Mouse (Mus musculus) kidney, adult 2 months (tissue): ENCODE measurements around the gene Tmem50b. TPM values are rescaled to one million over a fixed set of nuclear protein-coding genes. Genes with fewer than 3 reads are reported as not detected.
"Not testable (repeated sequence)": the region's sequence is repeated elsewhere in the genome, so short reads cannot be mapped to it uniquely, and the experiment has no call there.

Experiments
- DNase-seq: peaks from one replicate; pipeline ENCODE4 v3.0.0; 2021
- H3K27ac ChIP-seq: fragments of 200-500 bp; 2 replicates; pipeline ENCODE4 v1.5.1; 2012; ENCODE audit warnings: low read depth, low read length, control low read depth, inconsistent platforms; ENCODE audit not compliant: insufficient read depth
- H3K27me3 ChIP-seq: fragments of 200-500 bp; replicated peaks from 2 replicates; pipeline ENCODE4 v1.6.1; 2012; ENCODE audit warnings: mild to moderate bottlenecking, moderate library complexity, low read length, inconsistent platforms; ENCODE audit not compliant: control insufficient read depth, insufficient read depth
- H3K36me3 ChIP-seq: fragments of 200-500 bp; 2 replicates; pipeline ENCODE4 v1.6.1; 2012; ENCODE audit warnings: mild to moderate bottlenecking, moderate library complexity, low read length, inconsistent platforms; ENCODE audit not compliant: control insufficient read depth, insufficient read depth
- H3K4me1 ChIP-seq: fragments of 200-500 bp; 2 replicates; pipeline ENCODE4 v1.6.1; 2011; ENCODE audit warnings: low read length; ENCODE audit not compliant: control insufficient read depth, insufficient read depth
- H3K4me3 ChIP-seq: fragments of 200-500 bp; 2 replicates; pipeline ENCODE4 v1.5.1; 2011; ENCODE audit warnings: mild to moderate bottlenecking, low read depth, low read length, control low read depth; ENCODE audit not compliant: insufficient read depth
- CTCF ChIP-seq: fragments of 200-500 bp; conservative IDR thresholded peaks from 2 replicates; pipeline ENCODE4 v1.5.1; 2011; ENCODE audit warnings: low read depth, mild to moderate bottlenecking, control low read depth, low read length, moderate library complexity, mixed read lengths; ENCODE audit not compliant: insufficient read depth, insufficient read length
- POLR2A ChIP-seq: fragments of 200-500 bp; IDR thresholded peaks from one replicate; pipeline ENCODE4 v1.6.1; 2011; ENCODE audit warnings: low read depth, low read length, control low read depth
- WGBS: fragments of 180-500 bp; shearing (Covaris S2); methylation state at CpG from one replicate; pipeline ENCODE4 v1.1.7; 2018; 5-methylcytosine and 5-hydroxymethylcytosine counted together
- polyA plus RNA-seq: library from polyadenylated mRNA; depleted of rRNA; stranded (reverse); fragments of >200 nt; gene quantifications from 2 replicates; pipeline ENCODE4 v1.2.3, GENCODE M21; 2012; rRNA removed

Gene Tmem50b
- 39.2 and 40.7 TPM in 2 replicates for polyA plus RNA-seq

- H3K4me1 ChIP-seq, result peaks cover 5% of the 10 kb centered on the region; the same call in 1 of the 2 replicates
- peak; percentile 99 for DNase-seq
- TF ChIP-seq CTCF, result no peak
- no peak for TF ChIP-seq POLR2A
- H3K36me3 ChIP-seq, result no peaks in the 10 kb centered on the region
- WGBS, result under 1% methylated on average over 34 of the region's 34 CpGs
- peak within 1 kb of the TSS; percentile 62 for H3K27ac ChIP-seq
- H3K27me3 ChIP-seq, result no peaks in the 10 kb centered on the region
- H3K4me3 ChIP-seq, result peak within 1 kb of the TSS; percentile 84
Observed at GRCm38 (mm10) chr16:91597672-91598010, at the start of gene Tmem50b. TSS of gene Tmem50b (minus strand) at chr16:91597800.

GRCm38 (mm10) chr16:91646681-91647419 is 49.2 kb upstream of the Tmem50b start, which contains the start of gene Gart:
TSS of gene Gart (minus strand) at chr16:91646952.
- H3K4me1 ChIP-seq, result peaks cover 6% of the 10 kb centered on the region; the same call in 1 of the 2 replicates
- peak within 1 kb of the TSS; percentile 81 for H3K4me3 ChIP-seq
- TF ChIP-seq CTCF, result no peak
- TF ChIP-seq POLR2A, result peak; percentile 93
- peak within 1 kb of the TSS; percentile 98 for H3K27ac ChIP-seq
- no peaks in the 10 kb centered on the region; the same call in 1 of the 2 replicates for H3K36me3 ChIP-seq
- peak; percentile 97 for DNase-seq
- H3K27me3 ChIP-seq, result no peaks in the 10 kb centered on the region
- under 1% methylated on average over 59 of the region's 59 CpGs for WGBS

- DNase-seq, result peak; percentile 23
- H3K27ac ChIP-seq, result no peak overlapping the region
- TF ChIP-seq POLR2A (no peak), CTCF (no peak)
- H3K4me3 ChIP-seq, result peak overlapping the region; percentile 81
- peaks cover 3% of the 10 kb centered on the region for H3K36me3 ChIP-seq
- H3K27me3 ChIP-seq, result no peaks in the 10 kb centered on the region
- WGBS, result 4% methylated on average over 11 of the region's 11 CpGs
- peaks cover 6% of the 10 kb centered on the region; the same call in 1 of the 2 replicates for H3K4me1 ChIP-seq
Observed at GRCm38 (mm10) chr16:91645995-91646602, 48.5 kb upstream of the Tmem50b start.

GRCm38 (mm10) chr16:91645420-91645819 is 47.8 kb upstream of the Tmem50b start:
- H3K27ac ChIP-seq, H3K36me3 ChIP-seq, H3K4me3 ChIP-seq, H3K4me1 ChIP-seq, H3K27me3 ChIP-seq, DNase-seq: not testable (repeated sequence)
- 50% methylated on average over 1 of the region's 2 CpGs for WGBS

GRCm38 (mm10) chr16:91644901-91645300 is 47.3 kb upstream of the Tmem50b start:
- H3K4me3 ChIP-seq, result no peak overlapping the region
- no peak overlapping the region for H3K27ac ChIP-seq
- H3K36me3 ChIP-seq, result peaks cover 4% of the 10 kb centered on the region
- H3K4me1 ChIP-seq, result peaks cover 6% of the 10 kb centered on the region; the same call in 1 of the 2 replicates
- no peak for DNase-seq
- TF ChIP-seq CTCF (no peak), POLR2A (no peak)
- H3K27me3 ChIP-seq, result no peaks in the 10 kb centered on the region
- 87% methylated on average over 2 of the region's 2 CpGs for WGBS

GRCm38 (mm10) chr16:91640171-91640570 is 42.6 kb upstream of the Tmem50b start:
- no peak overlapping the region for H3K27ac ChIP-seq
- H3K4me3 ChIP-seq, result no peak overlapping the region
- H3K27me3 ChIP-seq, result no peaks in the 10 kb centered on the region
- DNase-seq, result no peak
- WGBS, result 94% methylated on average over 8 of the region's 8 CpGs
- H3K36me3 ChIP-seq, result peaks cover 8% of the 10 kb centered on the region
- TF ChIP-seq CTCF, result no peak
- no peak for TF ChIP-seq POLR2A
- H3K4me1 ChIP-seq, result no peaks in the 10 kb centered on the region

- WGBS, result 94% methylated on average over 2 of the region's 2 CpGs
- TF ChIP-seq POLR2A (no peak), CTCF (no peak)
- Histone ChIP-seq H3K27ac (no peak overlapping the region), H3K4me1 (no peaks in the 10 kb centered on the region), H3K27me3 (no peaks in the 10 kb centered on the region), H3K36me3 (peaks cover 8% of the 10 kb centered on the region), H3K4me3 (no peak overlapping the region)
- DNase-seq, result no peak
Observed at GRCm38 (mm10) chr16:91639636-91640035, 42.0 kb upstream of the Tmem50b start.

- Histone ChIP-seq H3K36me3 (peaks cover 8% of the 10 kb centered on the region), H3K27me3 (no peaks in the 10 kb centered on the region), H3K27ac (no peak overlapping the region), H3K4me1 (no peaks in the 10 kb centered on the region), H3K4me3 (no peak overlapping the region)
- no peak for TF ChIP-seq CTCF
- no peak for TF ChIP-seq POLR2A
- 94% methylated on average over 5 of the region's 5 CpGs for WGBS
- DNase-seq, result no peak
Observed at GRCm38 (mm10) chr16:91639161-91639560, 41.6 kb upstream of the Tmem50b start.
